Mouse (Mus musculus) inflammation-experienced regulatory T-cells (primary cell): Measurements from ENCODE around the gene Kcnq2. TPM values are rescaled to one million over a fixed set of nuclear protein-coding genes. Genes with fewer than 3 reads are reported as not detected.

ENCODE experiments used
- polyA plus RNA-seq, 2 experiments: library from polyadenylated mRNA; unstranded; fragments of 100-300 nt; shearing (Covaris generic); gene quantifications; one replicate each; pipeline ENCODE4 v1.2.1; 2017

The Kcnq2 gene
- under 1 TPM; 0.16 to 0.60 TPM for polyA plus RNA-seq

GRCm38 (mm10) chr2:181134591-181135445 is at the start of gene Kcnq2:
Gene Kcnq2, minus strand, starts transcription at chr2:181135300.

GRCm38 (mm10) chr2:181156248-181157121 is 21.4 kb upstream of the Kcnq2 start, which contains the start of gene Eef1a2:
Gene Eef1a2, minus strand, starts transcription at chr2:181157014.

GRCm38 (mm10) chr2:181043437-181043836 is 91.7 kb downstream of the Kcnq2 start, which contains the start of gene Chrna4:
Gene Chrna4, minus strand, starts transcription at chr2:181043546.

Other genes starting within 250 kb of the Kcnq2 start
- gene Ythdf1, start 214.4 kb downstream of the Kcnq2 start, polyA plus RNA-seq: 10 to 100 TPM; 67.4 to 83.3 TPM
- gene Birc7, start 206.3 kb downstream of the Kcnq2 start, polyA plus RNA-seq: 1 to 10 TPM in 1 of 2 experiments, not detected in 1; 1.2 TPM
- gene Nkain4, start 180.6 kb downstream of the Kcnq2 start, polyA plus RNA-seq: not detected
- 10 to 100 TPM; 73.5 to 86.8 TPM for gene Arfgap1, start 168.1 kb downstream of the Kcnq2 start, polyA plus RNA-seq
- gene Col20a1, start 148.8 kb downstream of the Kcnq2 start, polyA plus RNA-seq: 1 to 10 TPM in 1 of 2 experiments, under 1 TPM in 1; 0.23 to 1.6 TPM
- not detected for gene Chrna4, start 91.8 kb downstream of the Kcnq2 start, polyA plus RNA-seq
- 1 to 10 TPM in 1 of 2 experiments, under 1 TPM in 1; 0.07 to 1.2 TPM for gene Eef1a2, start 21.7 kb upstream of the Kcnq2 start, polyA plus RNA-seq
- gene Ppdpf, start 51.9 kb upstream of the Kcnq2 start, polyA plus RNA-seq: 100 to 1,000 TPM; 247 to 261 TPM
- under 1 TPM; 0.19 to 0.39 TPM for gene Ptk6, start 67.5 kb upstream of the Kcnq2 start, polyA plus RNA-seq
- gene Srms, start 77.9 kb upstream of the Kcnq2 start, polyA plus RNA-seq: 1 to 10 TPM in 1 of 2 experiments, not detected in 1; 1.2 TPM
- gene Fndc11, start 84.7 kb upstream of the Kcnq2 start, polyA plus RNA-seq: under 1 TPM in 1 of 2 experiments, not detected in 1; 0.20 TPM
- gene Helz2, start 106.7 kb upstream of the Kcnq2 start, polyA plus RNA-seq: 10 to 100 TPM; 16.2 to 18.4 TPM
- gene Gmeb2, start 152.7 kb upstream of the Kcnq2 start, polyA plus RNA-seq: 10 to 100 TPM; 22.3 to 23.6 TPM
- under 1 TPM in 1 of 2 experiments, not detected in 1; 0.92 TPM for gene Stmn3, start 179.2 kb upstream of the Kcnq2 start, polyA plus RNA-seq
- 10 to 100 TPM; 48.9 to 77.1 TPM for gene Rtel1, start 184.4 kb upstream of the Kcnq2 start, polyA plus RNA-seq
- 100 to 1,000 TPM in 1 of 2 experiments, 10 to 100 TPM in 1; 85.3 to 107 TPM for gene Zgpat, start 229.6 kb upstream of the Kcnq2 start, polyA plus RNA-seq
- gene Arfrp1, start 230.1 kb upstream of the Kcnq2 start, polyA plus RNA-seq: 100 to 1,000 TPM; 135 to 144 TPM
- 100 to 1,000 TPM; 317 TPM for gene Lime1, start 244.8 kb upstream of the Kcnq2 start, polyA plus RNA-seq